Mouse (Mus musculus): ENCODE measurements at regions not wholly inside any gene's neighbourhood (a gene's known extent, or its start where the extent isn't known, plus 50 kb on each side); places are given as distances from the start of the nearest gene placed in this dataset.
"Not testable (repeated sequence)": the region's sequence is repeated elsewhere in the genome, so short reads cannot be mapped to it uniquely, and the experiment has no call there.

DNA sequence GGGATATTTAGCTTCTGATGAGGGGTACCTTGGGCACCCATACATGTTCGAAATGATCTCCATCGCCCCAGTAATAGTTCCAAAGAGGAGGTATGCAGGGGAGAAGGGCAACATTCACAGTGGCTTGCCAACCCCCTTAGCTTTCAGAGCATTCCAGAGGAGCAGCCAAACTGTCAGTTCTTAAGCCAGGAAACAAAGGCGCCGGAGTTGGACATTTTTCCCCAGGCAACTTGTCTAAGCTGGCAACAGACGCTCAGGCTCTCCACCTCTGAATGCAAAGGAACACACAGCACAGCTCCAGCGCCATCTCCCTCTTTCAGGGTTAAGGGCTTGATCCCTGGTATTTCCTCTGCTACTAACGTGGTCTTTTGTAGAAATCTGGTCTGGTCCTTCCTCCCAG lies 169.2 kb upstream of the Kit start:
- in situ Hi-C loops (cut with MboI, MseI): no loop called here

DNA sequence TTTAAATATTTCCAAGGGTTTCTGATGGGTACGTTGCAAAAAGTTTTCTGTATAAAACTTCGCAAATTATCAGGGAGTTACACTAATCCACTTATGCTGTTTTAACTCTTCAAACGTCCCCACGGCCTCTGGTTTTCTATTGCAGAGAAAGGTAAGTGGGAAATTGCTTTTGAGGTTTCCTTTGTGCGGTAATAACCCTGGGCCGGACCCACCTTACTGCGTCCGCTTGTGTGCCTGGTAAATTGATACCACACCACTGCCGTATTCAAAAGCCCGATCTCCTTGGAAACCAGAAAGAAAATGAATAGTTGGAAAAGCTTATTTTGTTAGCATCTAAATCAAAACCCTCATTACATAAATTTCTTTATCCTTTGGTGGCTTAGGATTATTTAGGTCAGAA lies 167.0 kb upstream of the Kit start:
- in situ Hi-C loops (cut with MboI, MseI): no loop called here

DNA sequence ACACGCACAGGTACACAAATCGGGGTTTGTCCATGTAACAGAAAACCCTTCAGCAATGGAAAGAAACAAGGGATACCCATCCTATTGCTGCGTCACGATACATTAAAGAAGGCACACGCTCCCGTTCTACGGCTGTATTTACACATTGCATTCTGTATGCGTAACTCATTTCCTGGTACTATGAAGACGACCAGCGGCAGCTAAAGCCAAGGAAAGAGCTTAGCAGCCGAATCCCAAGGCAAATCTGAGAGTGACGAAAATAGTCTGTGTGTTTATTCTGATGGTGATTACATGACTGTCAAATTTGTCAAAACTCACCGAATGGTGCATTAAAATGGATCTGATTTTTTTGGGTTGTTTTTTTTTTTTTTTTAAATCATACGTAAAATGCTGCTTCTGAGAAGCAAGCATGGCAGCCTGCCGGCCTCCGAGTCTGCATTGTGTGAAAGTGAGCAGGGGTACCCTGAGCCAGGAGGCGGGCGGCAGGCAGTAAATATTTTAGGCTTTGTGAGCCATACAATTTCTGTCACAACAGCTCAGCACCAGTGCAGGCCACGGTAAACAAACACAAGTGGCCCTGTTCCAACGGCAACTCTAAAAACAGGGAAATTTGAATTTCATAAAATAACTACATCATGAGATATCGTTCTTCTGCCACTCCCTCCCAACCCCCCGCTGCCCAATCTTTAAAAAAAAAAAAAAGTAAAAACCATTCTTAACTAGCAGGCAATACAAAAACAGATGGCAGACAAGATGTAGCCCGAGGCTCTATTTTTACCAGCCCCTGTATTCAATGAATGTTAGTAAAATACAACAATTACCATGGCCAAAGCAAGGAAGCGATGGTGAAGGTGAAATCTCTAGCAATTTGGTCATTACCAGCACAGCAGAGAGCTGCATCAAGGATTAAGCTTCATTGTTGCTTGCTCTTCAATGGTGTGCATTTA lies 164.2 kb upstream of the Kit start:
- in situ Hi-C loops (cut with MboI, MseI): no loop called here

DNA sequence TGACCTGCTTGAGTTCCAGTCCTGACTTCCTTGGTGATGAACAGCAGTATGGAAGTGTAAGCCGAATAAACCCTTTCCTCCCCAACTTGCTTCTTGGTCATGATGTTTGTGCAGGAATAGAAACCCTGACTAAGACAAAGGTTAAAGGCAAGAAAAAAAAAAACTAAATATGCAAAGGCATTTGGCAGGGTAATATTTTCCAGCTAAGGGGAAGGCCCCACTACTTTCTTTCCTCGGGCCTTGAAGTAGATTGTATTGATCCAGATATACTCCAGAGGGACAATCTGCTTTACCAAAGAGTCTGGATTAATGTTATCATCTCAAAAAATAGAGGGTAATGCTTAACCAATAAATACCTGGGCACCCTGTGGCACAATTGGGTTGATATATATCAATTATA lies 155.4 kb upstream of the Kit start:
- in situ Hi-C loops (cut with MboI, MseI): not testable (repeated sequence)

DNA sequence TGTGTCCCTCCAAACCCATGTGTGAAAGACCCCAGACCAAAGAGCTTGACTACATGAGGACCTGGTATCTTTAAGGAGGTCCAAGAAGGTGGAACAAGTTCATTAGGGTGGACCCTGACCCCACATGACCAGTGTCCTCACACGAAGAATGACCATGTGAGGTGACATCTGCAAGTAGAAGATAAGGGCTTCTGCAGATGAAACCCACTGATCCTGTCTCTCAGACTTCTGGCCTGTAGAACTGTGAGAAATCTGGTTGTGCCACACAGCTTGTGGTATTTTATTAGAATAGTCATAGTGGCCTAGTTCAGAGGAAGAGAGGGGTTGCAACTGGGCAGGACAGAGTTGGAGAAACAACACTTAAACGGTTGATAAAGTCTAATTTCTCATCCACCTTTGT lies 141.8 kb upstream of the Kit start:
- in situ Hi-C loops (cut with MboI, MseI): loop anchor here (10.0 kb wide), 1 partner anchor 168 kb away; no protein-coding TSS in a partner anchor

DNA sequence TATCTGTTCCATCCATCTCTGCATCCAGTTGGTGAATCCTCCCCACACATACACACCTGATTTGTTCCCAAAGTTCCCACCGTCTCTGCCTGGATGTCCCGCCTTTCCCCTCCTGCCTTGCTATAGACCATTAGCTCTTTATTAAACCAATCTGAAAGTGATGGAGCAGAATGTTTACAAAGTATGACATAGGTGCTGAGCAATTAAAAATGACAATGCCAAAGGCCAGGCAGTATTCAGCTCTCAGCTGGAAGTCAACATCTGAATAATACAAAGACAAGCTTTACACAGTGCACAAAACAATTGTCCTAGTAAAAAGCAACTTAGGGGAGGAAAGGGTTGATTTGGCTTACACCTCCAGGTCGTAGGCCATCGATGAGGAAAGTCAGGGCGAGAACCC lies 136.8 kb upstream of the Kit start:
- in situ Hi-C loops (cut with MboI, MseI): loop anchor here (10.0 kb wide), 1 partner anchor 173 kb away; no protein-coding TSS in a partner anchor

DNA sequence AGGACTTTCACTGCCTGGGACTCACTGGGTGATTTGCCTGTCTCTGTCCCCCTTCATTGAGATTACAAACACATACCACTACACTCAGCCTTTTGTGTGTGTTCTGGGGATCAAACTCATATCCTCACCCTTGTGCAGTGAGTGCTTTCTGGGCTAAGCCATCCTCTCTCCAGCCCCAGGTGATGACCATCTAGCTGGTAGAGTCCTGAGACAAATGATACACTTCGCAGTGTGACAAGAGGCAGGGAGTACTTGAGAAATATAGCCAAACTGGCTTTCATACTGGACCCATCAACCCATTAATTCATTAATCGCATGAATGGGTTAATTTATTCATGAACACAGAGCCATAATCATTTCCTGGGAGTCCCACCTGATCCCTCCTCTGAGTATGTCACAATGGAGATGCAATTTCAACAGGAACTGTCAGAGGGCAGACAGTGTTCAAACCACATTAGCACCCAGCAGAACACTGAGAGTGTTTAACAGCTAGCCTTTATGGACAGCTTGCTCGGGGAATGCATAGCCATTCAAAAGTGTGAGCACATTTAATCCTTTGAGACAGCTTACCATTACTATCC lies 130.6 kb upstream of the Kit start:
- in situ Hi-C loops (cut with MboI, MseI): no loop called here

DNA sequence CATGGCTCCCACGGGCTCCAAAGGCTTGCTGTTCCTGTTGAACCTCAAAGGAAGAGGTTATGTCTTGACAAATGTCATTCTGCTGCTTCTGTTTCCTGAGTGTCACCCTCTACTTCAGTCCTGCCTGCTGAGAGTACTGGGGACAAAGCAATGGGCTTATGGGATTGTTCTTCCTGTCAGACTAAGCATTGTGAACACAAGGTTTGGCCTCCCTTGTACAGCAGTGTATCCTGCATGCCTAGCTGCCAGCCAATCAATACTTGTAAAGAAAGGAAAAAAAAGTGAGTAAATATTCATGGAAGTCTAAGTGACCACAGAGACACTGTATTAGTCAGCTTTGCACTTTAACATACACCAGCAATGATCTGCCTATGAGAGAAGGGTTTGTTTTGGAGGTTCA lies 128.3 kb upstream of the Kit start:
- in situ Hi-C loops (cut with MboI, MseI): no loop called here

DNA sequence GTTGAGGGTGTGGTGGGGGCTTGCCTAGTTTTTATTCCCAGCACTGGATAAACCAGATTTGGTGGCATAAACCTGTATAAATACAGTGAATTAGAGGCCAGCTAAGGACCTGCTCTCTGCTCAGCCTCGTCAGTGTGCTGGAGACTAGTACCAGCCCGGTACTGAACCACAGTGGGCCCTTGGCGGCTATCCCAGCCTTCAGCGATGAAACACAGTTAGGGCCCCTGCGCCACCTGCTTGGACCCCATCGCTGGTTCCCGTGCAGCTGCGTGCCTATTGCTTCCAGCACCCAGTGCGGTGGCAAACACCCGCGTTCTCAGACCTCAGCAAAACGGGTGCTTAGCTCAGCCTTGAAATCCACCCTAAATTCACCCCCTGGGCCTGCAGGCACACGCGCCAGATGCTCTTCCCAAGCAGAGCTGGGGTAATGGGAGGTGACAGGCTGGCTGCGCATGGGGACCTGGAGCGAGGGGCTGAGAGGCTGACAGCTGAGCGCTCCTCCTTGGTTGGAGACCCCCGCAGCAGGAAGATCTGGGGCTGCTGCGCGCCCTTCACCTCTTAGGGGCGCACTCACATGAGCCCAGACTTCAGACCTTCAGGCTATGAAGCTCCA lies 124.7 kb upstream of the Kit start:
- in situ Hi-C loops (cut with MboI, MseI): no loop called here

DNA sequence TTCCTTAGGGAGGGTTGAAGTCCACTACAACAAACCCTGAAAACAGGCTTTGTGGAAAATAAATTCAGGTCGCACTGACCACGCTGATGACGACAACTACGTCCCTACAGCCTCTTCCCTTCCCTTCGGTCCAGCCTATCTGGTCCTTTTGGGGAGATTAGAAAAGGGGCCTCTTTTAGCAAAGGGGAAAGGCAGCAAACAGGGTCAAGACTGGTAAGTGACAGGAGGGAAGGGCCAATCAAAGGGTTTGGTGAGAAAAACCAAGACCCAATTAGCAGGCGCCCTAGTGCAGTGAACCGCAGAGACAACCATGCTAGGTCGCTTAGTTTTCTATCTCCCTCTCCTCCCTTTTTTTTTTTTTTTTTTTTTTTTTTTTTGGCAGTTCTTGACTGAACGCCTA lies 124.2 kb upstream of the Kit start:
- in situ Hi-C loops (cut with MboI, MseI): no loop called here

DNA sequence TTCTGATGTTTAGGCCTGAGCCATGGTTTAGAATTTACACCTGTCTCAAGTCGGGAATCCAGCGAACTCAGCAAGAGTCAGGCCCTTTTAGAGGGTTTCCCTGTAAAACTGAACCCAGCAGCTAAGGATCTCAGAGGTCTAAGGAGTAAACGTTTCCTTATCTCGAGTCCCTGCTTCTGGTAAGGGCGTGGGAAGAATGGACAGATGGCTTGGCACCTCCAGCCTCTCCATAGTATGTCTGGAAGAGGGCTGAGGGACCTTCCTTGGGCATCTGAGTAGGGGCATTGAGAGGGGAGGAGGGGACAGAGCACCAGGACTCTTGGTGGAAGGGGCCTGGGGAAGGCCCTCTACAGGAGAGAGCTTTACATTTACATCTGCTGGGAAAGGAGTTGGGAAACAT lies 123.6 kb upstream of the Kit start:
- in situ Hi-C loops (cut with MboI, MseI): no loop called here

DNA sequence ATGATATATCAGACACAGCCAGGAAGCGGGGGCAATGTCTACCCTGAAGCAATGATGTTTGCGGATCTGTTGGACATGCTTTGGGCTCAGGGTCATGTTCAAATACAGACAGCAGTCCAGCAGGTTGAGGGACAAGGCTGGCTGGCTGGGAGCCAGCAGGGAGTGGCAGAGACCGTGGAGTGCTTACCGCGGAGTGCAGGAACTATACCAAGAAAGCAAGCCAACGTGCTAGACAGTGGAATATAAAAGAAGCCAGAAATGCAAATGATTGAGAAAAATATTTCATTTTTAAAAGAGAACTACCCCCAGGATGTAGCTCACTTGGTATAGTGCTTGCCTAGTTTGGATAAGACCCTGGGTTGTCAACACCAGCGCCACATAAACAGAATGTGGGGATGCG lies 123.0 kb upstream of the Kit start:
- in situ Hi-C loops (cut with MboI, MseI): no loop called here

DNA sequence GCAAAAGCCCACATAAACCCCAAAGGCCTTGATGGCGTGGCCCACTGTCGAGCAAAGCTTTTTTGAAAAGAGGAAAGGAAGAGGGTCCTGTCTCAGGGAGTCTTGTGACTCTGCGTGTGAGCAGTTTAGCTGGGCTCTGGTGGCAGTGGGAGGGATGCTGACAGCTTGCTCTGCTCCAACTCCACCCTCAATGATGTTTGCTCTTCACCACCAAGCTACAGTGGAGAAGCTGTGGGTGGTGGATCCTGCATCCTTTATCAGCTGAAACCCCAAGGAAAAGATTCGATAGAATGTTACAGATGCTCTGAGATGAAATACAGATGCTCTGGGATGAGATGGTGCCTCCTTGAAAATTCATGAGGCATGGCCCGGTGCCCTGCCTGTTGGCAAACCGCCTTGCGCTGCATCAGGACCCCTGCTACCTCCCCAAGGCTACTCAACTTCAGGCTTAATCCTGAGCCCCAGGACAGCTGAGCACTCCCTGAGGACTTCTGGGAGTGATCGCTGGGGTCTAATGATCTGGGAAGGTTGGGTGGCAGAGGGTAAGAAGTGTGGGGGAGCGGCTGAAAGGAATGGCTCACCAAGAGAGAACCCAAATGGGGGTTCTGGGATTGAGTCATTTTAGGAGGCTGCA lies 120.8 kb upstream of the Kit start:
- in situ Hi-C loops (cut with MboI, MseI): no loop called here

DNA sequence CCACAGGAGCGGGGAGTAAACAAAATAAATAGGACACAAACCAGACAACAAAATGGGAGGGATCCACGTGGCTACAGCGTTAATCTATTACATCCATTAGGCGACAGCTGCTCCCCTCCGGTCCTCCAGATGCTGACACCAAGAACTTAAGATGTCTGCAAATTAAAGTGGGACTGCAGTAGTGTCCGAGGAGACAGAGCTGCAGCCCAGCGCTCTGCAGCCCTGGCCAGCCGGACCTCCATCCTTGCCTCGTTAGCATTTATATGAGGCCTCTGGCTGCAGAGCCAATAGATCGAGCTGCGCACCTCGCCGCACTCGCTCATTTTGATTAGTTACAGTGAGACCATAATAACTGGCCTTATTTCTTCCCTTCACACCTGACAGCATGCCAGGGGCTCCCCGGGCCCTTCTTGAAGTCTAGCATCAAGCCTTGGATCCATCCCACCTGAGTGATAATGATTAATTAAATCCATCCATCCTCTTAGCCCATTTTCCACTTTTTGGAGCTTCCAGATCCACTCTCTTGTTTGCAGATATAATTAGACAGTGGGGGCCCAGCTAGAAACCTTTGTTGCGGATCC lies 119.7 kb upstream of the Kit start:
- in situ Hi-C loops (cut with MboI, MseI): no loop called here

DNA sequence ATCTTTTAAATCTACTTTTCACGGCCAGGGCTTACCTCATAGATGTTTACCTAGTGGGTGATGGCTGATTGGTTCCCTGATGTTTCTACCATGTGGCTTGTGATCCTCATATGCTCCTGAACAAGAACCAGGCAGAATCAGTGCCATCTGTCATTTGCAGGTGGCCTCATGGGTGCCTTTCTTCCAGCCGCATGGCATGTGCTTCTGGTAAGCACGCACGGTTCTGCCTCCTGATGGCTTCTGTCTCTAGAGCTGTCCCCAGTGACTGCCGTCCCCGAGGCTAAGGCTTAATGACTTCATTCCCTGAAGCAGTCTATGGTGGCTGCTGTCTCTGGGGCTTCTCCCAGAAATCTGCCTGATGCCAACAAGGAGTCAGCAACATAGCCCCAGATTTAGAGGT lies 117.3 kb upstream of the Kit start:
- in situ Hi-C loops (cut with MboI, MseI): no loop called here

DNA sequence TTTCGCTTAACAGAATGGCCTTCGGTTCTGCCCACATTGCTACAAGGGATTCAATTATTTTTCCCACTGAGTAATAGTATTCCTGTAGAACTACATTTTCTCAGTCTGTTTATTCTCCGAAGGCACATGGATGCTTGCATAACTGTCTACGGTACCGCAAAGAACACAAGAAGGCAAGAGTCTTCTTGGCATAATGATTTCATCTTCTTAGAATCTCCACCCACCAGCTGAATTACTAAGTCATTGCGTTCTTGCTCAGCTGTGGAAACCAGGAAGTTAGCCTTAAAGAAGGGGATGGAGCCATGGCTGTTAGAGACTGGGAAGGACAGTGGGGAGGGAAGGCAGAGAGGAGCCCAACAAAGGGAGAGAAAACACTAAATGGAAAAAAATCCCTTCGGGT lies 116.4 kb upstream of the Kit start:
- in situ Hi-C loops (cut with MboI, MseI): no loop called here

DNA sequence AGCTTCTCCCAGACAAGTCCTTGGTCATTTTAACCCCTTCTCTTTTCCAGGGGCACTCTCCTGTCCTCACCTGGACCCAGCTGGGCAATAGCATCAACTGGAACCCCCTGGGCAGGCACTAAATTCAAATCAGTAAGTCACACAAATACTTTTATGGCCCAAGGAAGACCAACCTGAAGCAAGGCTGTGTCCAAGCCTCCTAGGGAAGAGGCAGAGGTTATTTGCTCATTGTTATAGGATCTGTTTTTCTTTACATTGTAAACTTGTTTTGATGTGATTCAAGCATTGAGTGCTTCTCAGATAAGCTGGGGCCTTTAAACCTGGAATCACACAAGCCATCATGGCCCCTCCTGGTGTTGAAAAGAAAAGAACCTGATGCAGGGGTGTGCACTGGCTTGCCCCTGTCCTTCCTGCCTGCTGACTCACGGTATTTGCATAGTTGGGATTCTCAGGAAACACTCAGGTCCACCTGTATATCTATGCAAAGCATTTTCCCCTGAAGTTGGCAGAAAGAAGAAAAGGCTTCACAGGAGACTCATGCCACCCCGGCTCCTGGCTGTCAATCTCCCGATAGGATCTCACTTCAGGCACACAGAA lies 114.9 kb upstream of the Kit start:
- in situ Hi-C loops (cut with MboI, MseI): no loop called here

DNA sequence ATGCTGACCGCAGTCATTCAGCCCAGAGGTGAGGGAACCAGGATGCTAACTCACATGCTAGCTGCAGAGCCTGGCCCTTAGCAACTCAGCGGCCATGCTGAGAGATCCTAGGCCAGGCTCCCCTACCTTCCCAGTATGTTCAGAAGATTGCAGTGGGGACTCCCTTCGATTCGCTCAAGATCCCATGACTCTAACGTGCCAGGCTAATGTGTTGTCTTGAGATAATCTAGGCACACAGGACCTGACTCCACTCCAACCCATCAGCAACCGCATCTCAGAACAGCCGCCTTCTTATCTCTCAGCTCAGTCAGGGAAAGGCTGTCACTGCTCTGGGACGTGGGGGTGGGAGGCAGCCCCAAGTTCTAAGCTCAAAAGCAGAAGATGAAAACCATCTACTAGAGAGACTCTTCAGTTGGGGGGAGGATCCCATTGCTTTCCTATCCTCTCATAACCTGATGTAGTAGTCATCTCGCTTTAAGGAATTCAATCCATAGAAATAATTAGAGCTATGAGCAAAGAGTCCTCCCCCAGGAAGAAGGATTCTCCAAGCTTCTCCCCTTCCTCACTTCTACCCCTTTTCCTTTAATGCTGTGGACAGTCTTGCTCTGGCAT lies 114.2 kb upstream of the Kit start:
- in situ Hi-C loops (cut with MboI, MseI): no loop called here

DNA sequence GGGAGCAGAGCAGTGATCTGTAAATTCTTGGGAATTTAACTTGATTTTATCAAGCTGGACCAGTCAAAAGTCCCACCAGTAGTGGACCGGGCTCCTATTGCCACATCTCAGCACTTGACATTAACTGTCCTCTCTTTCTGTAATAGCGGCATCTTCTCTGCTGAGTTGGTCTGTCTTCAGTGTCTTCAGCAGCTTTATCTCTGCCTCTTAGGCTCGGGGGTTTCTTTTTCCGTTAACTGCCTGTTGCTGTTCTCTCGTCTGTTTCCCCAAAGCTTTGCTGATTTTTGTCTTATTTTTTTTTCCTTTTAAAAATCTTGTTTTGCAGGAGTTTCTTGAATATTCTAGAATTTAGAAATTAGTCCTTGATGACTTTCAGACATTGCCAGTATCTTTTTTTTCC lies 113.3 kb upstream of the Kit start:
- in situ Hi-C loops (cut with MboI, MseI): no loop called here

DNA sequence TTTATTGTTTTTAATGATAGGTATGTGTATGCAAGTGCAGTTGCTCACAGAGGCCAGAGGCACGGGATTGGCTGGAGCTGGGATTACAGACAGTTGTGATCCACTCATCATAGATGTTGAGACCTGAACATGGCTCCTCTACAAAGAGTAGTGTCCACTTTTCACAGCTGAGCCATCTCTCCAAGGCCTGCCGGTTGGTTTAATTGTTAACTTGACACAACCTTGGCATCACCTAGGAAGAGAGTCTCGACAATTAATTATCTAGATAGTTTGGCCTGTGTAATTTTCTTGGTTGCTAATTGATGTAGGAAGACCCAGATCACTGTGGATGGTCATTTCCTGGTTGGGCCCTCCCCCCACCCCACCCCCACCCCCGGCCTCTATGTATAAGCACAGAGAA lies 111.1 kb upstream of the Kit start:
- in situ Hi-C loops (cut with MboI, MseI): no loop called here

DNA sequence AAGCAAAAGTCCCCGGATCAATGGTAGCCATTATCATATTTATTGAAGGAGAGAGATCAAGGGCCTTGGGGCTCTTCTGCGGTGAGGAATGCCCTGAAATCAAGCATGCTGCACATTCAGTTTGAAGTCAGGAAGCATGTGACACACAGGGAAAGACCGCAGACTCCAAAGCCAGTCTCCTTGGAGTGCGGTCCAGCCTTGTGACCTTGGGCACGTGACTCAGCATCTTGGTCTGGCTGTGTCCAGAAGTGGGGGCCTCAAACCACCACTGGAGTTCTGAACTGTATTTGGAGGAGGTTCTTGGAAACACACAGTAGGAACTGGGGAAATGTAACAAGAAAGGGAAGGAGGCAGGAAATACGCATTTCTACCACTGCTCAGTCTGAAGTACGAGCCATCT lies 109.0 kb upstream of the Kit start:
- in situ Hi-C loops (cut with MboI, MseI): no loop called here

All from T-helper 1 cell (primary cell).